In genomic region chr3:101822052-101822451, GRCm38 (mm10) we compare ENCODE assay signal across 19 mouse cellular contexts. TPM values are rescaled to one million over a fixed set of nuclear protein-coding genes. Genes with fewer than 3 reads are reported as not detected.
DNase-seq lines count a peak whose midpoint lies in the region; ATAC-seq and TF ChIP-seq lines count a peak whose summit lies in the region.
"Had no signal": no experiment of that assay in that cellular context is flagged by ENCODE, and none has a peak within 500 bp of the region (broad histone marks: within the 10 kb centered on the region; RNA-seq: fewer than 3 reads in every experiment).

No protein-coding gene starts in this region.

- intact Hi-C loops in heart, postnatal 14 days (cut with DNase I), result no loop called here

- 75% methylated on average over 5 of the region's 5 CpGs for WGBS in heart, postnatal 0 days
- 69% methylated on average over 5 of the region's 5 CpGs for WGBS in liver, postnatal 0 days (ENCODE audit: insufficient replicate concordance)
- 64% methylated on average over 5 of the region's 5 CpGs for WGBS in liver, embryonic 11.5 days

- H3K4me1 ChIP-seq in heart, postnatal 0 days (ENCODE audit: control insufficient read depth, insufficient read depth), result no peaks in the 10 kb centered on the region
- no peaks in the 10 kb centered on the region for H3K4me1 ChIP-seq in liver, postnatal 0 days (ENCODE audit: insufficient read depth)
- H3K4me1 ChIP-seq in liver, embryonic 11.5 days (replicated peaks; ENCODE audit: control insufficient read depth, insufficient read depth, low read length), result no peaks in the 10 kb centered on the region
- H3K4me1 ChIP-seq in E14TG2a.4 (replicated peaks; ENCODE audit: low read depth, low read length), result 0 out of 2 replicates have a peak, but pooled peaks cover 4% of the 10 kb centered on the region
- H3K4me1 ChIP-seq in cortical plate, adult 2 months (ENCODE audit: control insufficient read depth, insufficient read depth, low read length), result no peaks in the 10 kb centered on the region
- H3K4me1 ChIP-seq: hindbrain, embryonic 13.5 days; limb, embryonic 13.5 days; midbrain, embryonic 10.5 days had no signal

- no peaks in the 10 kb centered on the region for H3K36me3 ChIP-seq in heart, postnatal 0 days (replicated peaks; ENCODE audit: control insufficient read depth, insufficient read depth, low read length)
- H3K36me3 ChIP-seq in liver, postnatal 0 days (replicated peaks; ENCODE audit: insufficient read depth, low read length), result no peaks in the 10 kb centered on the region
- H3K36me3 ChIP-seq in liver, embryonic 11.5 days (ENCODE audit: control insufficient read depth, insufficient read depth, low read length), result no peaks in the 10 kb centered on the region
- H3K36me3 ChIP-seq in E14TG2a.4 (ENCODE audit: insufficient read depth, low read length), result peaks cover 8% of the 10 kb centered on the region; the same call in 1 of the 2 replicates
- H3K36me3 ChIP-seq: hindbrain, embryonic 13.5 days; midbrain, embryonic 10.5 days had no signal

- H3K4me2 ChIP-seq in heart, postnatal 0 days (ENCODE audit: low read depth, low read length), result no peak overlapping the region
- no peak overlapping the region for H3K4me2 ChIP-seq in liver, postnatal 0 days (ENCODE audit: low read depth, low read length)
- H3K4me2 ChIP-seq in liver, embryonic 11.5 days, result no peak overlapping the region
- H3K4me2 ChIP-seq: hindbrain, embryonic 13.5 days; limb, embryonic 13.5 days had no signal

- no peak overlapping the region for H3K4me3 ChIP-seq in heart, postnatal 0 days (ENCODE audit: low read depth, low read length)
- no peak overlapping the region for H3K4me3 ChIP-seq in liver, postnatal 0 days (ENCODE audit: low read depth, low read length)
- H3K4me3 ChIP-seq in liver, embryonic 11.5 days (ENCODE audit: low read depth, low read length), result no peak overlapping the region
- no peak overlapping the region for H3K4me3 ChIP-seq in E14TG2a.4 (replicated peaks; ENCODE audit: low read length)
- H3K4me3 ChIP-seq in cortical plate, adult 2 months (ENCODE audit: insufficient read depth, low read length), result no peak overlapping the region
- H3K4me3 ChIP-seq: hindbrain, embryonic 13.5 days; limb, embryonic 13.5 days; midbrain, embryonic 10.5 days; myocyte had no signal

- no peaks in the 10 kb centered on the region for H3K27me3 ChIP-seq in heart, postnatal 0 days (ENCODE audit: control insufficient read depth, insufficient read depth, low read length)
- H3K27me3 ChIP-seq in liver, postnatal 0 days (ENCODE audit: insufficient read depth, low read length), result no peaks in the 10 kb centered on the region
- no peaks in the 10 kb centered on the region for H3K27me3 ChIP-seq in liver, embryonic 11.5 days (replicated peaks; ENCODE audit: control insufficient read depth, insufficient read depth, low read length)
- peaks cover 5% of the 10 kb centered on the region; the same call in 1 of the 2 replicates for H3K27me3 ChIP-seq in E14TG2a.4 (ENCODE audit: insufficient read depth, low read length)
- H3K27me3 ChIP-seq: hindbrain, embryonic 13.5 days; limb, embryonic 13.5 days had no signal

- H3K9me3 ChIP-seq in heart, postnatal 0 days (replicated peaks; ENCODE audit: control insufficient read depth, low read length), result no peaks in the 10 kb centered on the region
- H3K9me3 ChIP-seq in liver, postnatal 0 days (ENCODE audit: low read length), result no peaks in the 10 kb centered on the region
- no peaks in the 10 kb centered on the region for H3K9me3 ChIP-seq in liver, embryonic 11.5 days (ENCODE audit: control insufficient read depth, low read length)
- H3K9me3 ChIP-seq in E14TG2a.4 (ENCODE audit: low read length), result peaks cover 4% of the 10 kb centered on the region; the same call in 1 of the 2 replicates
- H3K9me3 ChIP-seq: hindbrain, embryonic 13.5 days; limb, embryonic 13.5 days; midbrain, embryonic 10.5 days had no signal

- H3K27ac ChIP-seq in heart, postnatal 0 days (ENCODE audit: low read depth), result no peak overlapping the region
- H3K27ac ChIP-seq in liver, postnatal 0 days (ENCODE audit: low read depth), result no peak overlapping the region
- no peak overlapping the region for H3K27ac ChIP-seq in liver, embryonic 11.5 days (ENCODE audit: low read depth, low read length)
- H3K27ac ChIP-seq in cortical plate, adult 2 months (ENCODE audit: insufficient read depth, low read length), result no peak overlapping the region
- H3K27ac ChIP-seq: hindbrain, embryonic 13.5 days; limb, embryonic 13.5 days; midbrain, embryonic 10.5 days had no signal

- no peak for TF ChIP-seq POLR2A in cortical plate, adult 2 months (IDR thresholded peaks at IDR 0.05; ENCODE audit: extremely low read depth, insufficient read depth, low read length)

- TF ChIP-seq EP300 in heart, postnatal 0 days (IDR thresholded peaks at IDR 0.05; ENCODE audit: low read depth), result no peak
- no peak for TF ChIP-seq EP300 in liver, postnatal 0 days (IDR thresholded peaks at IDR 0.05; ENCODE audit: low read depth)

- DNase-seq in heart, postnatal 0 days (ENCODE audit: low spot score), result no peak
- DNase-seq in heart, postnatal 14 days, result no peak
- no peak for DNase-seq in liver, postnatal 0 days
- DNase-seq in liver, embryonic 11.5 days (ENCODE audit: low spot score), result no peak
- DNase-seq: adrenal gland, postnatal 36 days; cerebellum, postnatal 25 days; gastrocnemius, postnatal 36 days; kidney, adult 8-10 months; lung, postnatal 36 days; retina, postnatal 1 day; thymus, postnatal 36 days had no signal

- no peak overlapping the region for H3K9ac ChIP-seq in heart, postnatal 0 days (replicated peaks; ENCODE audit: low read depth, low read length)
- no peak overlapping the region for H3K9ac ChIP-seq in liver, postnatal 0 days (replicated peaks)
- no peak overlapping the region for H3K9ac ChIP-seq in liver, embryonic 11.5 days (ENCODE audit: low read depth, low read length)
- H3K9ac ChIP-seq: hindbrain, embryonic 13.5 days; limb, embryonic 13.5 days had no signal

- TF ChIP-seq CTCF in heart, postnatal 0 days (IDR thresholded peaks at IDR 0.05; ENCODE audit: low read depth), result 0 out of 2 replicates have a peak, but pooled peaks have one; percentile 19
- peak; percentile 45 for TF ChIP-seq CTCF in liver, postnatal 0 days (IDR thresholded peaks at IDR 0.05; ENCODE audit: low read depth)
- peak; percentile 44 for TF ChIP-seq CTCF in E14TG2a.4 (conservative IDR thresholded peaks at IDR 0.05; ENCODE audit: low read length)
- TF ChIP-seq CTCF in cortical plate, adult 2 months (IDR thresholded peaks at IDR 0.05; ENCODE audit: extremely low read depth, insufficient read depth, low read length), result 0 out of 2 replicates have a peak, but pooled peaks have one; percentile 5

- no peak for ATAC-seq in heart, postnatal 0 days (ENCODE audit: insufficient read depth, low read depth)
- ATAC-seq in liver, postnatal 0 days, result no peak
- no peak for ATAC-seq in liver, embryonic 11.5 days (replicated peaks; ENCODE audit: low FRiP score)
- ATAC-seq in monocyte, adult 5-6 weeks (replicated peaks; ENCODE audit: insufficient number of reproducible peaks, low FRiP score, low TSS enrichment, poor library complexity, severe bottlenecking), result no peak

RNA-seq across cellular contexts. Expression of gene Mab21l3, which starts 26.7 kb away (rescaled TPM):
- 1.6 TPM in 1 of 2 replicates, not detected in the other for total RNA-seq in heart, postnatal 0 days (2014; rRNA removed; ENCODE audit: low replicate concordance)
- 0.10 and 0.14 TPM in 2 replicates for polyA plus RNA-seq in heart, postnatal 0 days (2015; fragmentation: Nextera tagmentation; extraction: Ambion mirVana)
- not detected for total RNA-seq in heart, postnatal 14 days (2021)
- polyA plus RNA-seq in liver, postnatal 0 days (2015; fragmentation: Nextera tagmentation; extraction: Ambion mirVana), result not detected in 2 replicates
- polyA plus RNA-seq in liver, embryonic 11.5 days (2014; fragmentation: Nextera tagmentation; extraction: Ambion mirVana), result 0.11 and 0.14 TPM in 2 replicates
- polyA plus RNA-seq in cortical plate, adult 2 months (2012; rRNA removed), result 0.15 and 0.17 TPM in 2 replicates
- not detected in 3 replicates for total RNA-seq in monocyte, adult 5-6 weeks (2017)
- total RNA-seq: gastrocnemius, postnatal 36 days; neutrophil, adult 5-6 weeks had no signal
